Mouse (Mus musculus) megakaryocyte, embryonic 14.5 days (primary cell): ENCODE measurements around the gene Otulin.

ENCODE experiments used
- FLI1 ChIP-seq: IDR thresholded peaks from 2 replicates; pipeline ENCODE4 v1.6.1; 2012; ENCODE audit warnings: low read length, inconsistent platforms, mixed read lengths
- GATA1 ChIP-seq: IDR thresholded peaks from 3 replicates; pipeline ENCODE4 v1.6.1; 2012; ENCODE audit warnings: mixed read lengths, low read length, inconsistent platforms, borderline replicate concordance

GRCm38 (mm10) chr15:27498078-27498477, 132.4 kb downstream of the Otulin start:
- TF ChIP-seq FLI1 (no peak), GATA1 (no peak)
